Mouse (Mus musculus): ENCODE results near the gene Tnks2.
"Not testable (repeated sequence)": the region's sequence is repeated elsewhere in the genome, so short reads cannot be mapped to it uniquely, and the experiment has no call there.

- TF ChIP-seq CTCF (IDR thresholded peaks at IDR 0.05; ENCODE audit: low read depth, low read length), result 0 out of 2 replicates have a peak, but pooled peaks have one; percentile 10
- TF ChIP-seq POLR2A (IDR thresholded peaks at IDR 0.05; ENCODE audit: extremely low read depth, insufficient read depth, low read length), result not testable (repeated sequence)
Measured at GRCm38 (mm10) chr19:36868675-36869074, 34.6 kb downstream of the Tnks2 start.
